Mouse (Mus musculus) forebrain, postnatal 0 days (tissue): Measurements from ENCODE around the gene Clec2e. TPM values are rescaled to one million over a fixed set of nuclear protein-coding genes. Genes with fewer than 3 reads are reported as not detected.
A peak's percentile ranks its signal among the peaks of the same experiment; 100 is the strongest.

Experiments
- ATAC-seq: fragments of 200-750 bp; cut with Nextera tagmentation; 2 replicates; pipeline ENCODE4 v1.8.0; 2017; ENCODE audit warnings: mild to moderate bottlenecking, moderate library complexity
- DNase-seq: peaks from one replicate; pipeline ENCODE4 v3.0.0-alpha.2; 2015
- H3K27ac ChIP-seq: fragments of 300-500 bp; sonication (generic); 2 replicates; pipeline ENCODE4 v1.5.1; 2014; ENCODE audit warnings: low read depth, mild to moderate bottlenecking, antibody characterized with exemption, low read length, moderate library complexity, mixed read lengths
- H3K27me3 ChIP-seq: fragments of 300-500 bp; sonication (generic); 2 replicates; pipeline ENCODE4 v1.6.1; 2014; ENCODE audit warnings: mild to moderate bottlenecking, low read length, mixed read lengths; ENCODE audit not compliant: insufficient read depth
- H3K36me3 ChIP-seq: fragments of 300-500 bp; sonication (generic); 2 replicates; pipeline ENCODE4 v1.6.1; 2014; ENCODE audit warnings: mild to moderate bottlenecking, moderate library complexity; ENCODE audit not compliant: insufficient read depth
- H3K4me1 ChIP-seq: fragments of 300-500 bp; sonication (generic); 2 replicates; pipeline ENCODE4 v1.6.1; 2014; ENCODE audit warnings: antibody characterized with exemption; ENCODE audit not compliant: insufficient read depth
- H3K4me2 ChIP-seq: fragments of 300-500 bp; sonication (generic); 2 replicates; pipeline ENCODE4 v1.6.1; 2014; ENCODE audit warnings: low read depth, mild to moderate bottlenecking, moderate library complexity
- H3K4me3 ChIP-seq: fragments of 300-500 bp; sonication (generic); 2 replicates; pipeline ENCODE4 v1.5.1; 2014; ENCODE audit warnings: low read depth, low read length, mixed read lengths
- H3K9ac ChIP-seq: fragments of 300-500 bp; sonication (generic); 2 replicates; pipeline ENCODE4 v1.6.1; 2014; ENCODE audit warnings: mild to moderate bottlenecking
- H3K9me3 ChIP-seq: fragments of 300-500 bp; sonication (generic); 2 replicates; pipeline ENCODE4 v1.6.1; 2016; ENCODE audit warnings: low read length
- CTCF ChIP-seq: sonication (generic); IDR thresholded peaks from 2 replicates; pipeline ENCODE4 v1.5.1; 2016; ENCODE audit warnings: antibody characterized with exemption, control low read depth, low read depth
- WGBS: fragments of 180-500 bp; shearing (Covaris S2); extraction: QIAGEN DNeasy Blood & Tissue Kit; methylation state at CpG from one replicate; pipeline ENCODE4 v1.1.7; 2014; 5-methylcytosine and 5-hydroxymethylcytosine counted together
- polyA plus RNA-seq: library from polyadenylated mRNA; unstranded; fragments of >200 nt; fragmentation: Nextera tagmentation; extraction: Ambion mirVana; gene quantifications from 2 replicates; pipeline ENCODE4 v1.2.1, GENCODE M21; 2015
- total RNA-seq: library from RNA; depleted of rRNA; stranded (reverse); fragments of >200 nt; gene quantifications from 2 replicates; pipeline ENCODE4 v1.2.3, GENCODE M21; 2014; rRNA removed

Gene Clec2e
- total and polyA plus RNA-seq, 2 experiments from 2014 or later: not detected

- ATAC-seq: no peak
- no peak overlapping the region for H3K4me3 ChIP-seq
- H3K27me3 ChIP-seq: no peaks in the 10 kb centered on the region
- TF ChIP-seq CTCF: no peak
- no peaks in the 10 kb centered on the region for H3K9me3 ChIP-seq
- no peaks in the 10 kb centered on the region for H3K4me1 ChIP-seq
- no peak overlapping the region for H3K4me2 ChIP-seq
- no peaks in the 10 kb centered on the region for H3K36me3 ChIP-seq
- no peak overlapping the region for H3K9ac ChIP-seq
- H3K27ac ChIP-seq: no peak overlapping the region
- WGBS: 44% methylated on average over 4 of the region's 4 CpGs
- peak; percentile 14 for DNase-seq
These were observed 52.3 kb downstream of the Clec2e start for GRCm38 (mm10) chr6:129048381-129048780.

- H3K4me3 ChIP-seq: no peak within 1 kb of the TSS
- no peak for ATAC-seq
- no peaks in the 10 kb centered on the region for H3K9me3 ChIP-seq
- 93% methylated on average over 2 of the region's 2 CpGs for WGBS
- no peaks in the 10 kb centered on the region for H3K4me1 ChIP-seq
- no peak within 1 kb of the TSS for H3K9ac ChIP-seq
- no peak within 1 kb of the TSS for H3K4me2 ChIP-seq
- H3K36me3 ChIP-seq: no peaks in the 10 kb centered on the region
- no peaks in the 10 kb centered on the region for H3K27me3 ChIP-seq
- TF ChIP-seq CTCF: no peak
- no peak for DNase-seq
- no peak within 1 kb of the TSS for H3K27ac ChIP-seq
These were observed 55.1 kb downstream of the Clec2e start, which contains the start of gene Klrb1f for GRCm38 (mm10) chr6:129045601-129046000. TSS of gene Klrb1f (plus strand) at chr6:129045901.

GRCm38 (mm10) chr6:129042470-129042869 is 58.2 kb downstream of the Clec2e start:
- no peak for TF ChIP-seq CTCF
- H3K27ac ChIP-seq: no peak overlapping the region

More at GRCm38 (mm10) chr6:129042470-129042869, 58.2 kb downstream of the Clec2e start:
- no peak overlapping the region for H3K9ac ChIP-seq
- H3K36me3 ChIP-seq: no peaks in the 10 kb centered on the region
- no peak for ATAC-seq
- DNase-seq: no peak
- H3K27me3 ChIP-seq: no peaks in the 10 kb centered on the region
- H3K4me1 ChIP-seq: no peaks in the 10 kb centered on the region
- H3K4me2 ChIP-seq: no peak overlapping the region
- H3K9me3 ChIP-seq: no peaks in the 10 kb centered on the region
- no peak overlapping the region for H3K4me3 ChIP-seq

Other genes with a start within 250 kb of the Clec2e start
- gene Clec2i, start 213.3 kb downstream of the Clec2e start, total RNA-seq: not detected in 2 replicates
- gene Clec2i, start 213.3 kb downstream of the Clec2e start, polyA plus RNA-seq: 0.11 TPM in 1 of 2 replicates, not detected in the other
- 0.38 and 0.54 TPM in 2 replicates for gene BC035044, start 209.8 kb downstream of the Clec2e start, total RNA-seq
- gene BC035044, start 209.8 kb downstream of the Clec2e start, polyA plus RNA-seq: 0.36 and 0.41 TPM in 2 replicates
- gene Clec2g, start 166.5 kb downstream of the Clec2e start, total RNA-seq: 0.08 TPM in 1 of 2 replicates, not detected in the other
- not detected in 2 replicates for gene Clec2g, start 166.5 kb downstream of the Clec2e start, polyA plus RNA-seq
- gene Klrb1f, start 55.0 kb downstream of the Clec2e start, total RNA-seq: 0.46 and 0.76 TPM in 2 replicates
- 0.28 and 0.55 TPM in 2 replicates for gene Klrb1f, start 55.0 kb downstream of the Clec2e start, polyA plus RNA-seq
- 6.2 and 9.7 TPM in 2 replicates for gene Clec2d, start 79.7 kb upstream of the Clec2e start, total RNA-seq
- not detected in 2 replicates for gene Clec2d, start 79.7 kb upstream of the Clec2e start, polyA plus RNA-seq
- not detected in 2 replicates for gene Cd69, start 174.5 kb upstream of the Clec2e start, total RNA-seq
- gene Cd69, start 174.5 kb upstream of the Clec2e start, polyA plus RNA-seq: 0.13 TPM in 1 of 2 replicates, not detected in the other
- not detected in 2 replicates for gene 4922502D21Rik, start 230.9 kb upstream of the Clec2e start, total RNA-seq
- not detected in 2 replicates for gene 4922502D21Rik, start 230.9 kb upstream of the Clec2e start, polyA plus RNA-seq
- 0.15 and 2.7 TPM in 2 replicates for gene Clec12a, start 241.8 kb upstream of the Clec2e start, total RNA-seq
- gene Clec12a, start 241.8 kb upstream of the Clec2e start, polyA plus RNA-seq: 0.12 and 0.23 TPM in 2 replicates